Mouse (Mus musculus): ENCODE results near the gene Fsd1.

DNA sequence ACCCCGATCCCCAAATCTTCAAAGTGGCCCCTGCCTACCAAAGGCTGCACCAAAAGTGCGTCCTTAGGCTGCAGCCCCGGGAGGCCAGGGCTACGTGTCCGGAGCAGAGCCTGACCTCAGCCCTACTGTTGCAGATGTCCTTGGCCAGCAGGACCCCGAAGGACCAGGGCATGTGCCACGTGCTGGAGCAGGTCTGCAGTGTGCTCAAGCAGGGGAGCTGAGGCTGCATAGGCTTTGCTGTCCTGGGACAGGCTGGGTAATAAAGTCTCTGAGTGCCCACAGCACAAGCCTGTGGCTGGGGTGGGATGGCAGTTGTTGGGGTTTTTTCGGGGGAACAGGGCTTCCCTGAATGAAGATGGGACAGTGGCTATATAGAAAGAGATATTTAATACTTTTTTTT lies 30.1 kb downstream of the Fsd1 start:
- TF ChIP-seq TAL1 (conservative IDR thresholded peaks at IDR 0.05; ENCODE audit: low read depth, low read length): no peak
- no peak for TF ChIP-seq CTCF (IDR thresholded peaks at IDR 0.05; ENCODE audit: low read depth, low read length)
